Mouse (Mus musculus) neural tube, embryonic 14.5 days (tissue): Measurements from ENCODE around the gene Uqcrq. TPM values are rescaled to one million over a fixed set of nuclear protein-coding genes. Genes with fewer than 3 reads are reported as not detected.
A peak's percentile ranks its signal among the peaks of the same experiment; 100 is the strongest.

ENCODE experiments used
- ATAC-seq: fragments of 200-750 bp; cut with Nextera tagmentation; 2 replicates; pipeline ENCODE4 v1.8.0; 2017; ENCODE audit warnings: low read depth, mild to moderate bottlenecking, moderate TSS enrichment, moderate library complexity
- H3K27ac ChIP-seq: fragments of 300-500 bp; sonication (generic); 2 replicates; pipeline ENCODE4 v1.5.1; 2014; ENCODE audit warnings: low read depth, mild to moderate bottlenecking, control low read depth, low read length, moderate library complexity, mixed read lengths
- H3K27me3 ChIP-seq: fragments of 300-500 bp; sonication (generic); 2 replicates; pipeline ENCODE4 v1.6.1; 2014; ENCODE audit warnings: low read length; ENCODE audit not compliant: control insufficient read depth, insufficient read depth
- H3K36me3 ChIP-seq: fragments of 300-500 bp; sonication (generic); 2 replicates; pipeline ENCODE4 v1.6.1; 2014; ENCODE audit warnings: low read length, mixed read lengths; ENCODE audit not compliant: control insufficient read depth, insufficient read depth
- H3K4me1 ChIP-seq: fragments of 300-500 bp; sonication (generic); 2 replicates; pipeline ENCODE4 v1.6.1; 2014; ENCODE audit warnings: low read length; ENCODE audit not compliant: control insufficient read depth, insufficient read depth
- H3K4me2 ChIP-seq: fragments of 300-500 bp; sonication (generic); 2 replicates; pipeline ENCODE4 v1.6.1; 2014; ENCODE audit warnings: mild to moderate bottlenecking, low read depth, low read length, control low read depth
- H3K4me3 ChIP-seq: fragments of 300-500 bp; sonication (generic); 2 replicates; pipeline ENCODE4 v1.5.1; 2014; ENCODE audit warnings: low read depth, low read length, control low read depth, mixed read lengths
- H3K9ac ChIP-seq: fragments of 300-500 bp; sonication (generic); replicated peaks from 2 replicates; pipeline ENCODE4 v1.6.1; 2014; ENCODE audit warnings: low read depth, mild to moderate bottlenecking, control low read depth, low read length, mixed read lengths
- H3K9me3 ChIP-seq: fragments of 300-500 bp; sonication (generic); 2 replicates; pipeline ENCODE4 v1.6.1; 2016; ENCODE audit warnings: low read length; ENCODE audit not compliant: control insufficient read depth
- WGBS: fragments of 180-500 bp; shearing (Covaris S2); extraction: QIAGEN DNeasy Blood & Tissue Kit; methylation state at CpG from one replicate; pipeline ENCODE4 v1.1.7; 2014; 5-methylcytosine and 5-hydroxymethylcytosine counted together
- polyA plus RNA-seq: library from polyadenylated mRNA; unstranded; fragments of >200 nt; fragmentation: Nextera tagmentation; extraction: Ambion mirVana; gene quantifications from 2 replicates; pipeline ENCODE4 v1.2.1, GENCODE M21; 2014

The Uqcrq gene
- polyA plus RNA-seq, 1 experiment from 2014 or later, result 826 TPM

DNA sequence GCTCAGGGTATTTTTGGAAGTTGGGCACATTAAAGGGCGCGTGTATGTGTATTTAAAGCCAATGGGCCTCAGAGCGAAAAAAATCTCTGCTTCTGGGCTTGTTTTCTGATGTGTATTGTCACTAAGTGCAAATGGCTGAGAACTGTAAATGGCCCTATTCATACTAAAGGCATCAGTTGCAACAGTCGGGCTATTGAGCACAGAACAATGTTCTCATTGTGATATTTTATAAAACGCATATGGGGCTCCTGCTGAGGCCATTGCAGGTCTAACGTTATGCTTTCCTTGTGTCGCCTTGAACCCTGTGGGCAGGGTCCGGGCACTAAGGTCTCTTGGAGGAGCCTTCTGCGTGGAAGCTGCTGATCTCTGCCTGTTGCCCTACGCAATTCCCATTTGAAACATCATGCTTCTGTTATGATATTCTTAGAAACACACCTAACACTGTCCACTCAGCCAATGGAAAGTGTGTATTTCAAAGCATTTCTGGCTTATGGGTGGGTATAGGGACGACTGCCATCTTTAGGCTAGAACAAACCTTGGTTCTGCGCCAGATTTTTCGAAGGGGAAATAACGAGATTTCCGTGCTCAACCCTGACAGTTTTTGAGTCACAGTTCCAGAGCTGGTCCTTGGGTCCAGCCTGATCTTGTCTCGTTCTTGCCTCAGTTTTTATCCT, 38.8 kb upstream of the Uqcrq start:
- Histone ChIP-seq H3K27ac (no peak overlapping the region), H3K4me2 (peak overlapping the region; percentile 23; the same call in 1 of the 2 replicates), H3K36me3 (no peaks in the 10 kb centered on the region), H3K4me1 (peaks cover 10% of the 10 kb centered on the region), H3K9ac (no peak overlapping the region), H3K4me3 (no peak overlapping the region), H3K9me3 (no peaks in the 10 kb centered on the region), H3K27me3 (peaks cover 16% of the 10 kb centered on the region)
- 25% methylated on average over 16 of the region's 16 CpGs for WGBS
- ATAC-seq, result no peak

DNA sequence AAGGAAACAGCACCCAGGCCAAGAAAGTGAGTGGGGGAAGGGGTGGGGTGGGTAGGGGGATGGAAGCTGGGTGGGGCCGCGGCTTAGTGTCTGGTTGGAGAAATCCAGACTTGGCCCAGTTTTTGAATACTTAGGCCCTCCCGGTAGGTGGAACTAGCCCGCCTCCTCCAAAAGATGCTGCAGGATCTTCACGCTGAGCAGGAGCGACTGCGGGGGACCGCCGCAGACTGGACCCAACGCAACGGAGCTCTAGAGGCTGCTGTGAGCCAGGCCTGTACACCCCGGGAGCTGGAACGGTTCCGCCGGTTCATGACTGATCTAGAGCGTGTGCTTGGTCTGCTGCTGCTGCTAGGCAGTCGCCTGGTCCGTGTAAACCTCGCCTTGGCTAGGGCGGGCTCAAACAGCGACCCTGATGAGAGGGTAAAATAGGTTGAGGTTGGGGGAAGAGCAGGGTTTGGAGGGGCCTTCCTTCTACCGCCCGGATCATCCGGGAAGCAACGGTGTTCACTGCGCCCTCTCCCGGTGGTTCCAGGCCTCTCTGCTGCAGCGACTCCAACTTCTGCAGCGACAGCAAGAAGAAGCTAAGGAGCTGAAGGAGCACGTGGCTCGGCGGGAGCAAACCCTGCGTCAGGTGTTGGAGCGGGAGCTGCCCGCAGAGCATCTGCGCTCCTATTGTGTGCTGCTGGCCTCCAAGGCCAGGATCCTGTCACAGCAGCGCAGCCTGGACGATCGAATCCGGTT, 35.8 kb upstream of the Uqcrq start:
- WGBS, result 7% methylated on average over 40 of the region's 40 CpGs
- H3K9me3 ChIP-seq, result no peaks in the 10 kb centered on the region
- H3K9ac ChIP-seq, result 0 out of 2 replicates have a peak overlapping the region, but pooled peaks have one; percentile 18
- peaks cover 36% of the 10 kb centered on the region for H3K27me3 ChIP-seq
- H3K4me1 ChIP-seq, result peaks cover 20% of the 10 kb centered on the region
- H3K27ac ChIP-seq, result no peak overlapping the region
- peak overlapping the region; percentile 50 for H3K4me2 ChIP-seq
- ATAC-seq, result peak; percentile 41; the same call in 1 of the 2 replicates
- H3K36me3 ChIP-seq, result no peaks in the 10 kb centered on the region
- peak overlapping the region; percentile 22 for H3K4me3 ChIP-seq

DNA sequence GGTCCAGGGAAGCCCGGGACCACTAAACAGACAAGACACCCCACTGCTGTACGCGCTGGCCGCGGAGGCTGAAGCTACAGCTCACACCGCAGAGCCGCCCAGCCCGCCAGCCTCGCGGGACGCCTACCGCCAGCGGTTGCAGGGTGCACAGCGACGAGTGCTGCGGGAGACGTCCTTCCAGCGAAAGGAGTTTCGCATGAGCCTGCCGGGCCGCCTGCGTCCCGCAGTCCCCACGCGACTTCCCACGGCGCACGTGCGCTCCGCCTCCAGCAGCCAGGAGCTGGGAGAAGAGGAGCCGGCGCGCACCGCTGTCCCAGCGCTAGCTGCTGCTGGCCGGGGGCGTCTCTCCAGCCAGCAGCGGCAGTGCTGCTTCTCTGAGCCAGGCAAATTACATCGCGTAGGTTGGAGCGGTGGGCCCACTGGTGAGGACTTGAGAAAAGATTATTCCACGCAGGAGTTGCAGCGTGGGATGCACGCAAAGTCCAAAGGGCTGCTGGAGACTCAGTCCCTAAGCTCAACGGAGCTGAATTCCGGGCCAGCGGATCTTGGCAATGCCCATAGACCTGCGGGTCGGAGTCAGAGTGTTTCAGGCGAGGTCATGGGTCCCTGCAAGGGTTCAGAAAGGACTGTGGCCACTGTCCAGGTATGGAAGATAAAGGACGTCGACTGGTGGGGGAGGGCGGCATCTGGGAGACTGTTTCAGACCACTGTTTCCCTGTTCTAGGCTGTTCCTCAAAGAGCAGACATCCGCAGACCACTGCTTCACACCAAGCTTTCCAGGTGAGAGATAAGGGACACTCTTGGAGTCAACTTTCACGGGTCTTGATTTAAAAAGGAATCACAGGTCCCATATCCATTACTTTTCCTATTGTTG, 33.2 kb upstream of the Uqcrq start:
- H3K9me3 ChIP-seq, result no peaks in the 10 kb centered on the region
- WGBS, result 7% methylated on average over 55 of the region's 55 CpGs

DNA sequence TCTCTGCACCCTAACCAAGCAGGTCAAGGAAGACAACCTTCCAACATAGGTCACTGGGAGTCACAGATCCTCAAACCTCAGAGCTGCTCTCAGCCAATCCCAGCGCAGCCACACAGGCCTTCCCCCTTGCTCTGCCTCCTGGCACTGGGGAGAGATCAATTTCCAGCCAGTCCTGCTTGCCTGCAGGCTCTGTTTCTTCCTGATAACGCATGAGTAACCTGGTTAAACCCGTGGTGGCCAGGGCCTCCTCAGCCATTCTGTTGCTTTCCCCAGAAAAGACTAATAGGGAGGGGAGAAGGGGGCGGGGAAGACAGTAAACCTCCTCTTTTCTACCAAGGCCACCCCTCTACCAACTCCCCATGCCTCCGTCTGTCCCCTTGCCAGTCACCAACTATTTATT, 31.1 kb upstream of the Uqcrq start:
- H3K9ac ChIP-seq, result no peak overlapping the region
- H3K27ac ChIP-seq, result no peak overlapping the region
- H3K4me1 ChIP-seq, result peaks cover 19% of the 10 kb centered on the region
- WGBS, result 17% methylated on average over 5 of the region's 5 CpGs
- H3K4me2 ChIP-seq, result no peak overlapping the region
- ATAC-seq, result no peak
- peaks cover 51% of the 10 kb centered on the region for H3K27me3 ChIP-seq
- no peaks in the 10 kb centered on the region for H3K36me3 ChIP-seq
- H3K4me3 ChIP-seq, result no peak overlapping the region
- H3K9me3 ChIP-seq, result no peaks in the 10 kb centered on the region

More for the DNA sequence above, 33.2 kb upstream of the Uqcrq start:
- ATAC-seq, result peak; percentile 25; the same call in 1 of the 2 replicates
- H3K27me3 ChIP-seq, result peaks cover 39% of the 10 kb centered on the region
- H3K4me2 ChIP-seq, result peak overlapping the region; percentile 75
- peak overlapping the region; percentile 46; the same call in 1 of the 2 replicates for H3K9ac ChIP-seq
- peak overlapping the region; percentile 35 for H3K4me3 ChIP-seq
- peaks cover 12% of the 10 kb centered on the region for H3K4me1 ChIP-seq
- H3K27ac ChIP-seq, result no peak overlapping the region
- H3K36me3 ChIP-seq, result no peaks in the 10 kb centered on the region

DNA sequence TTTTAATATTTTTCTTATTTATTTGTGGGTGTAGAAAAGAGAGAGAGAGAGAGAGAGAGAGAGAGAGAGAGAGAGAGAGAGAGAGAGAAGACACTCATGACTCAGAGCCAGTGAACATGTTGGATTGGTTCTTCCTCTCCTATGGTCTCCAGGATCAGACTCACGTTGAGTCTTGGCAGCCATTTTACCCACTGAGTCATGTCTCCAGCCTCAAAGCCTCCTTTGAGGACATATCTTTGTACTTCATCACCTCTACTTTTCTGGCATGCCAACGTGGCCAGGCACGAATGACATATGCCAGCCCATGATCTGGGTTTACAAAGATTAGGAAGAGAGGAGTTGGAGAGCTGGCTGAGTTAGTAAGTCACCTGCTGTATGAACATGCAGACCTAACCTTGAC, 29.6 kb upstream of the Uqcrq start:
- H3K4me1 ChIP-seq, result peaks cover 16% of the 10 kb centered on the region
- H3K4me2 ChIP-seq, result no peak overlapping the region
- no peak overlapping the region for H3K9ac ChIP-seq
- H3K27ac ChIP-seq, result no peak overlapping the region
- no peak overlapping the region for H3K4me3 ChIP-seq
- peaks cover 47% of the 10 kb centered on the region for H3K27me3 ChIP-seq
- no peak for ATAC-seq
- WGBS, result 80% methylated on average over 3 of the region's 3 CpGs
- H3K36me3 ChIP-seq, result no peaks in the 10 kb centered on the region
- H3K9me3 ChIP-seq, result no peaks in the 10 kb centered on the region

DNA sequence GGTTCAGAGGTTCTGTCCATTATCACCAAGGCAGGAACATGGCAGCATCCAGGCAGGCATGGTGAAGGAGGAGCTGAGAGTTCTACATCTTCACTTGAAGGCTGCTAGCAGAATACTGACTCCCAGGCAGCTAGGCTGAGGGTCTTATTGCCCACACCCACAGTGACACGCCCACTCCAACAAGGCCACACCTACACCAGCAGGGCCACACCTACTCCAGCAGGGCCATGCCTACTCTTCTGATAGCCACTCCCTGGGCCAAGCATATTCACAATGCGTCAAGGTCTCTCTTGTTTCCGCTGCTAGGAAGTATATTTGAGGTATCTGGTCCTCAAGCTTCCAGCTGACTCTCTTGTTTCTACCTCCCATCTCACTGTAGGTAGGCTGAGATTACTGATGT, 28.4 kb upstream of the Uqcrq start:
- Histone ChIP-seq H3K9ac (no peak overlapping the region), H3K4me2 (no peak overlapping the region), H3K36me3 (no peaks in the 10 kb centered on the region), H3K9me3 (no peaks in the 10 kb centered on the region), H3K27me3 (peaks cover 37% of the 10 kb centered on the region), H3K27ac (no peak overlapping the region), H3K4me3 (no peak overlapping the region), H3K4me1 (peaks cover 16% of the 10 kb centered on the region)
- no peak for ATAC-seq
- 58% methylated on average over 3 of the region's 3 CpGs for WGBS

DNA sequence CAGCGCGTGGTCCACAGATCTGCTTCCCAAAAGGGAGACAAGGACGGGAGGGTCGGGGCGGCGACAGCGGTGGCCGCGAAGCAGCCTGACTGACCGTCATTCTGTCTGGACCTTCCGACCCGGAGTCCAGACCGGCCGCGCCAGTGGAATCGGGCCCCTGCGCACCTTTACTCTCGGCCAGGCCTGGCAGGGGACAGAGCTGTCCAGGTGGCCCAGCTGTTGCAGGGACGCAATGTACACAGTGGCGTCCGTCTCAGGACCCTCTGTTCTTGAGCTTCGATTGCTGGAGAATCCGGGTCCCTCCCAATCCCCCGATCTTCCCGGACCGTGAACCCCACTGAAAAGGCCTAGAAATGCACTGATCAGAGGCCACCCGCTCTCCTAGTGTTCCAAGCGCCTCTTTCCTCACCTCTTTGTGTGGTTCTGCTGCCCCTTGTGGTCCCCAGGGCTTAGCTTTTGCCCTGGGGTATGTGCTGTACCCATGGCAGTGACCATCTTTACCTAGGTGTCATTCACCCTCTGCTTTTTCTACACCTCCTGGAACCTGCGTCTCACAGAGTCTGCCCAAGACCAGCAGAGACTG, 26.8 kb upstream of the Uqcrq start:
- Histone ChIP-seq H3K4me2 (peak overlapping the region; percentile 62), H3K4me3 (peak overlapping the region; percentile 42), H3K9me3 (no peaks in the 10 kb centered on the region), H3K9ac (peak overlapping the region; percentile 37), H3K36me3 (no peaks in the 10 kb centered on the region), H3K27me3 (peaks cover 24% of the 10 kb centered on the region), H3K4me1 (peaks cover 7% of the 10 kb centered on the region), H3K27ac (no peak overlapping the region)
- 0 out of 2 replicates have a peak, but pooled peaks have one; percentile 28 for ATAC-seq
- 5% methylated on average over 29 of the region's 29 CpGs for WGBS

DNA sequence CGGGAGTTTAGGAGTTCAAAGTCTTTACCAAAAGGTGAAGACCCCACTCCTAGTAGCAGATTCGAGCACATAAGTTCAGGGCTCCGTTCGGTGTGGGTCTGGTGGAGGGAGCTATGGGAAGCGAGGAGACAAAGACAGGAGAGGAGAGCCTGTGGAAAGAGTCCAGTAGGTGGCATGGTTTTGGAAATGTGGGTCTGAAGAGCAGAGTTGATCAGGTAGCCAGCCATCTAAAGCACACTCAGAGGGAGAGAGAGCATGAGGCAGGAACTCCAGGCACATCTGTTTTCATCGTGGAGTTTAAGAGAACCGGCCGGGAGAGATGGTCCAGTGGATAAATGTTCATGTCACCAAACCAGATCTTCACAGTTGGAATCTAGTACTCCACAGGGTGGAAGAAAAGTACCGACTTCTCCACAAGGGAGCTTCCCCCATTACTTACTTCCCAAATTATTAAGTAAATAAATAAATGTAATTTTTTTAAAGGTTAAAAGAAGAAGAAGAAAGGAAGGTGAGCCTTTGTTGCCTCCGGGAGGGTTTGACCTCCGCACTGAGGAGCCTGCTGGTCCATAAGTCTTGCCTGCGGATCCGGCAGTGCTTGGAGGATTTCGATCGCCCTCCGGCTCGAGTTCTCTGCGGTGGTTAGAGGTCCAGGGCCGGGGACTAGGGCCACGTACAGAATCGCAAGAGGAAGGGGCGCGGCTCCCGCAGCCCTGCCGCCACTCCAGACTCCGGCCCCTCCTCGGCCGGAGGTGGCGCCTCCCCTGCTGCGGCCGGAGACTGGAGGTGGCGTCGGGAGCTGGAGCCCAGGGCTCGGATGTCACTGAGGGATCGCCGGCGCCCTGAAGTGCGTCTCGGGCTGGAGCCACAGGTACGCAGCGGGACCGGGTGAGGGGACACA, 26.1 kb upstream of the Uqcrq start, which contains the start of the genes Gm10447 and Shroom1:
Gene Gm10447 (minus strand): TSS at position 637 of the 898 bp plus-strand sequence.
Gene Shroom1 (plus strand): TSS at position 732 of the 898 bp plus-strand sequence.
- peak within 1 kb of the TSS; percentile 62 for H3K4me2 ChIP-seq
- H3K27me3 ChIP-seq, result peaks cover 19% of the 10 kb centered on the region
- H3K4me3 ChIP-seq, result peak within 1 kb of the TSS; percentile 42
- no peaks in the 10 kb centered on the region for H3K9me3 ChIP-seq
- WGBS, result 6% methylated on average over 42 of the region's 42 CpGs
- peaks cover 7% of the 10 kb centered on the region for H3K4me1 ChIP-seq
- H3K27ac ChIP-seq, result no peak within 1 kb of the TSS
- peak within 1 kb of the TSS; percentile 37 for H3K9ac ChIP-seq
- ATAC-seq, result peak; percentile 24; the same call in 1 of the 2 replicates
- no peaks in the 10 kb centered on the region for H3K36me3 ChIP-seq
